Mouse (Mus musculus): ENCODE results near the gene Pgs1.
A peak's percentile ranks its signal among the peaks of the same experiment; 100 is the strongest.

GRCm38 (mm10) chr11:117987032-117987451, 950 bp downstream of the Pgs1 start:
- TF ChIP-seq CTCF (IDR thresholded peaks at IDR 0.05) (no peak), EP300 (IDR thresholded peaks at IDR 0.05) (peak; percentile 96)
